Mouse (Mus musculus) midbrain, embryonic 10.5 days (tissue): ENCODE results near the gene Olfm2. TPM values are rescaled to one million over a fixed set of nuclear protein-coding genes. Genes with fewer than 3 reads are reported as not detected.

Experiments used
- DNase-seq: peaks from one replicate; pipeline ENCODE4 v3.0.0-alpha.2; 2017; ENCODE audit warnings: low spot score
- H3K27ac ChIP-seq: fragments of 300-500 bp; sonication (generic); replicated peaks from 2 replicates; pipeline ENCODE4 v1.5.1; 2016; ENCODE audit warnings: mild to moderate bottlenecking
- H3K27me3 ChIP-seq: fragments of 300-500 bp; sonication (generic); 2 replicates; pipeline ENCODE4 v1.6.1; 2016; ENCODE audit warnings: low read depth, mild to moderate bottlenecking; ENCODE audit not compliant: poor library complexity, severe bottlenecking
- H3K36me3 ChIP-seq: fragments of 300-500 bp; sonication (generic); 2 replicates; pipeline ENCODE4 v1.6.1; 2016; ENCODE audit warnings: mild to moderate bottlenecking, moderate library complexity
- H3K4me1 ChIP-seq: fragments of 300-500 bp; sonication (generic); 2 replicates; pipeline ENCODE4 v1.6.1; 2016
- H3K4me3 ChIP-seq: fragments of 300-500 bp; sonication (generic); 2 replicates; pipeline ENCODE4 v1.5.1; 2016; ENCODE audit warnings: mild to moderate bottlenecking, moderate library complexity
- H3K9me3 ChIP-seq: fragments of 300-500 bp; sonication (generic); replicated peaks from 2 replicates; pipeline ENCODE4 v1.6.1; 2016; ENCODE audit warnings: mild to moderate bottlenecking
- WGBS: fragments of 180-500 bp; shearing (Covaris S2); methylation state at CpG from one replicate; pipeline ENCODE4 v1.1.7; 2016; 5-methylcytosine and 5-hydroxymethylcytosine counted together
- polyA plus RNA-seq: library from polyadenylated mRNA; unstranded; fragments of >200 nt; fragmentation: Nextera tagmentation; extraction: Ambion mirVana; gene quantifications from 2 replicates; pipeline ENCODE4 v1.2.1, GENCODE M21; 2016

The Olfm2 gene
- polyA plus RNA-seq, 1 experiment from 2014 or later, result 26.8 TPM

GRCm38 (mm10) chr9:20758243-20758642 is 12.1 kb upstream of the Olfm2 start:
- Histone ChIP-seq H3K36me3 (no peaks in the 10 kb centered on the region), H3K4me1 (no peaks in the 10 kb centered on the region), H3K4me3 (no peak overlapping the region), H3K27ac (no peak overlapping the region), H3K9me3 (no peaks in the 10 kb centered on the region), H3K27me3 (no peaks in the 10 kb centered on the region)
- DNase-seq, result no peak
- 76% methylated on average over 2 of the region's 2 CpGs for WGBS

GRCm38 (mm10) chr9:20757087-20757955 is 11.2 kb upstream of the Olfm2 start:
- no peaks in the 10 kb centered on the region for H3K36me3 ChIP-seq
- no peaks in the 10 kb centered on the region for H3K9me3 ChIP-seq
- H3K4me3 ChIP-seq, result no peak overlapping the region
- no peaks in the 10 kb centered on the region for H3K4me1 ChIP-seq
- WGBS, result 58% methylated on average over 6 of the region's 6 CpGs
- DNase-seq, result peak; percentile 68
- no peak overlapping the region for H3K27ac ChIP-seq
- H3K27me3 ChIP-seq, result no peaks in the 10 kb centered on the region

- H3K36me3 ChIP-seq, result no peaks in the 10 kb centered on the region
- no peaks in the 10 kb centered on the region for H3K4me1 ChIP-seq
- no peaks in the 10 kb centered on the region for H3K9me3 ChIP-seq
- H3K27me3 ChIP-seq, result no peaks in the 10 kb centered on the region
- H3K27ac ChIP-seq, result no peak overlapping the region
- H3K4me3 ChIP-seq, result no peak overlapping the region
- WGBS, result 87% methylated on average over 4 of the region's 4 CpGs
- DNase-seq, result no peak
Observed at GRCm38 (mm10) chr9:20756081-20756700, 10.0 kb upstream of the Olfm2 start.

- no peaks in the 10 kb centered on the region for H3K4me1 ChIP-seq
- no peak overlapping the region for H3K27ac ChIP-seq
- H3K9me3 ChIP-seq, result no peaks in the 10 kb centered on the region
- H3K4me3 ChIP-seq, result no peak overlapping the region
- 93% methylated on average over 2 of the region's 2 CpGs for WGBS
- no peak for DNase-seq
- no peaks in the 10 kb centered on the region for H3K27me3 ChIP-seq
- no peaks in the 10 kb centered on the region for H3K36me3 ChIP-seq
Observed at GRCm38 (mm10) chr9:20754335-20754734, 8.2 kb upstream of the Olfm2 start.

DNA sequence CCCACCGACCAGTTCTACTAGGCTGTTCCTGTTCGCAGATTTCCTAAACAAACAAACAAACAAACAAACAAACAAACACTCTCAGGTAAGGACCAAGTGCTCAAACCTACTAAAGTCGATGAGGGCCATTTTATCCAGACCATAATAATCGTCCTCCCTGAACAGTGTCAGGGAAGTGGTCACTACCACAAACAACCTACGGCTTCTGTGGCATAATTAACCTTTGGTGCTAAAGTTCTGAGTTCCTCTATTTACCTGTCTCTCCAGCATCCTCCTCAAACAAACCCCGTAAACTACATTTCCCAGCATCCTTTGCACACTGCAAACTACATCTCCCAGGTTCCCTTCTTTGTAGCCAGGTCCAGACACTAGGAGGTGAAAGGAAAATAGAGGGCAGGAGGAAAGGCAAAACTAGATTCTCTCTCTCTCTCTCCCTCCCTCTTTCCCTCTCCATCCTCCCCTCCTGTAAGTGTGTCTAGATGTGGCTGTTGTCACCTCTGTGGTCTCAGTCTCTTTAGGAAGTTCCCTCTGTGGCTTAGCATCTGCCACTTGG is 5.4 kb upstream of the Olfm2 start:
- H3K4me1 ChIP-seq, result peaks cover 21% of the 10 kb centered on the region
- H3K4me3 ChIP-seq, result no peak overlapping the region
- H3K36me3 ChIP-seq, result no peaks in the 10 kb centered on the region
- WGBS, result 59% methylated on average over 6 of the region's 6 CpGs
- no peaks in the 10 kb centered on the region for H3K9me3 ChIP-seq
- DNase-seq, result no peak
- H3K27ac ChIP-seq, result no peak overlapping the region
- H3K27me3 ChIP-seq, result peaks cover 4% of the 10 kb centered on the region; the same call in 1 of the 2 replicates

- WGBS, result 86% methylated on average over 5 of the region's 5 CpGs
- Histone ChIP-seq H3K4me1 (peaks cover 41% of the 10 kb centered on the region), H3K4me3 (no peak overlapping the region), H3K9me3 (no peaks in the 10 kb centered on the region), H3K27me3 (peaks cover 27% of the 10 kb centered on the region), H3K27ac (no peak overlapping the region), H3K36me3 (no peaks in the 10 kb centered on the region)
- DNase-seq, result no peak
Observed at GRCm38 (mm10) chr9:20749213-20749612, 3.1 kb upstream of the Olfm2 start.

DNA sequence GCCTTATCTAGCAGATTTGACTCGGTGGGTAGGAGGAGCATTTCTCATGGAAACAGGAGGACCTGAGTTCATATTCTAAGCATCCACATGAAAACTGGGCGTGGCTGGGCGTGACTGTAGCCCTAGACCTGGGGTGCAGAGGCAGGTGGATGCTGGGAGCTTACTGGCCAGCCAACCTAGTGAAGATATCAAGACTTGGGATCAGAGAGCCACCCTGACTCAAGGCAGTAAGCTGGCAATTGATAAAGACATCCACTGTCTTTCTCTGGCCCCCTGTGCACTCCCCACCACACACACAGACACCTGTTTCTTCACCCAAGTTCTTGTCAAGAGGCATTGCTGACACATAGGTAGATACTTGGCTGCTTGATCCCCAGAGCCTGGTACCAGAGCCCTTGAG is 2.4 kb upstream of the Olfm2 start:
- Histone ChIP-seq H3K27ac (peak overlapping the region; percentile 85), H3K27me3 (peaks cover 34% of the 10 kb centered on the region), H3K4me3 (no peak overlapping the region), H3K4me1 (peaks cover 41% of the 10 kb centered on the region), H3K36me3 (no peaks in the 10 kb centered on the region), H3K9me3 (no peaks in the 10 kb centered on the region)
- 84% methylated on average over 3 of the region's 3 CpGs for WGBS
- no peak for DNase-seq

- Histone ChIP-seq H3K9me3 (no peaks in the 10 kb centered on the region), H3K36me3 (no peaks in the 10 kb centered on the region), H3K27me3 (peaks cover 41% of the 10 kb centered on the region), H3K4me3 (0 out of 2 replicates have a peak overlapping the region, but pooled peaks have one; percentile 3), H3K27ac (peak overlapping the region; percentile 85), H3K4me1 (peaks cover 41% of the 10 kb centered on the region)
- 12% methylated on average over 3 of the region's 3 CpGs for whole genome bisulfite sequencing
- no peak for DNase-seq
Observed at GRCm38 (mm10) chr9:20747682-20748081, 1.5 kb upstream of the Olfm2 start.

- Histone ChIP-seq H3K27ac (peak overlapping the region; percentile 82), H3K9me3 (no peaks in the 10 kb centered on the region), H3K4me3 (peak overlapping the region; percentile 68), H3K27me3 (peaks cover 45% of the 10 kb centered on the region), H3K4me1 (peaks cover 45% of the 10 kb centered on the region), H3K36me3 (no peaks in the 10 kb centered on the region)
- no peak for DNase-seq
- WGBS, result 11% methylated on average over 17 of the region's 17 CpGs
Observed at GRCm38 (mm10) chr9:20745129-20745966, 801 bp downstream of the Olfm2 start.

DNA sequence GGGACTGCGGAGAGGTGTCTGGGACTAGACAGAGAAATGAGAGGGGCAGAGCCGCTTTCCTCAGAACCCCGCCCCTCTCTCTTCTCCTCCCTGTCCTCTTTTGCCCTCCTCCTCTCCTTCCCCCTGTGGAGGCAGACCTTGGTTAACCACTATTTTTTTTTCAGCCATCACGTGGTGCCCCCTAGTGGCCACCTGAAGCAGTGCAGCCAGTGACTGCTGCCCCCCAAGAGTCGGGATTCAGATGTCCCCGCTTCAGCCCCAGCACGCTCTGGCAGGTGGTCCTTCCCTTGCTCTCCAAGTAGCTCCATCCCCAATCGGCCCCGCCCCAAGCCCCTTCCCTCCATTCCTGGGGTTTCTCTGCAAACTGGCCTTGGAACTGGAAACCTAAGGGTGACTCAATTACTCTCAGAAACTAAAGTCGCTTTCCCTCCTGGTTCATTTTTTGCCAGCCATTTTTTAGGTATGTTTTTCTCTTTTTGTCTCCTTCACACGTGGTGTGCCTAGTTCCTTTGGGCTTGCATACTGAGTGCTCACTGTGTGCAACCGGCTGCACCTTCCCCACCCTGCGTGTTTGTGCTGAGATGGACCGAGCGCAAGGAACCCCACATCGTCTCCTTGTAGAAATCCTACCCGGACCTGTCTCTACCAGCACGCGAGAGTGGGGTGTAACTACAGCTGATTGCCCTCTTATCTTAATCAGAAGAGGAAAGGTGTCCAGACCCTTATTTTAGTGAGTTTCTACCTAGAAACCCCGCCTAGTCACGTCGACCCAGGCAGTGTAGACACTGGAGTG is 2.0 kb downstream of the Olfm2 start:
- Histone ChIP-seq H3K27me3 (peaks cover 56% of the 10 kb centered on the region), H3K27ac (no peak overlapping the region), H3K9me3 (no peaks in the 10 kb centered on the region), H3K36me3 (no peaks in the 10 kb centered on the region), H3K4me1 (peaks cover 47% of the 10 kb centered on the region), H3K4me3 (no peak overlapping the region)
- 6% methylated on average over 22 of the region's 22 CpGs for WGBS
- DNase-seq, result peak; percentile 64

GRCm38 (mm10) chr9:20740407-20740806 is 5.7 kb downstream of the Olfm2 start:
- no peak overlapping the region for H3K4me3 ChIP-seq
- no peak overlapping the region for H3K27ac ChIP-seq
- no peaks in the 10 kb centered on the region for H3K9me3 ChIP-seq
- H3K36me3 ChIP-seq, result no peaks in the 10 kb centered on the region
- H3K27me3 ChIP-seq, result peaks cover 44% of the 10 kb centered on the region
- 4% methylated on average over 12 of the region's 12 CpGs for WGBS
- peaks cover 15% of the 10 kb centered on the region for H3K4me1 ChIP-seq
- peak; percentile 83 for DNase-seq
